Mouse (Mus musculus): ENCODE measurements at regions not wholly inside any gene's neighbourhood (a gene's known extent, or its start where the extent isn't known, plus 50 kb on each side); places are given as distances from the start of the nearest gene placed in this dataset.

GRCm38 (mm10) chr3:115788525-115788924 lies 73.7 kb upstream of the S1pr1 start:
- TF ChIP-seq CTCF (IDR thresholded peaks at IDR 0.05; ENCODE audit: control insufficient read depth, insufficient read depth, insufficient read length): no peak
- TF ChIP-seq MAX (IDR thresholded peaks at IDR 0.05): no peak
- no peak for TF ChIP-seq USF1 (IDR thresholded peaks at IDR 0.05; ENCODE audit: low read depth)
- no peak for TF ChIP-seq MYOG (IDR thresholded peaks at IDR 0.05; ENCODE audit: control insufficient read depth, extremely low read depth, insufficient read length)
- TF ChIP-seq CEBPB (IDR thresholded peaks at IDR 0.05; ENCODE audit: low read depth): no peak
- no peak for TF ChIP-seq MYOD1 (IDR thresholded peaks at IDR 0.05; ENCODE audit: control insufficient read depth, insufficient read length, low read depth)
